23 mouse cellular contexts compared by ENCODE assay signal in the genomic region with DNA sequence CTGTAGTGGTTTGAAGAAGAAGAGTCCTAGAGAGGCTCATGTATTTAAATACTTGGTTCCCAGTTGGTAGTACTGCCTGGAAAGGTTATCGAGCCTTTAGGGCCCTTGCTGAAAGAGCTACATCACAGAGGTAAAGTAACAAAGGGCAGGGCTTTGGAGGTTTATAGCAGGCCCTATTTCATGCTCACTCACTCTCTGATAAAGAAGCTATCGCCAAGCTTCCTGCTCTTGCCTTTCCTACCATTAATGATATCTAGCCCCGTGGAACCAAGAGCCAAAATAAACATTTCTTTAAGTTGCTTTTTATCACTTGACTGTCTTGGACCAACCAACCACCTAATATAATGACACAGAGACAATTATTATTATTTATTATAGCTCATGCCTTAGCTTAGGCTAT. TPM values are rescaled to one million over a fixed set of nuclear protein-coding genes. Genes with fewer than 3 reads are reported as not detected.
"Had no signal": no experiment of that assay in that cellular context is flagged by ENCODE, and none has a peak within 500 bp of the region (broad histone marks: within the 10 kb centered on the region; RNA-seq: fewer than 3 reads in every experiment).

No protein-coding gene starts in this region.

- H3K4me1 ChIP-seq: midbrain, embryonic 10.5 days; midbrain, embryonic 12.5 days; neural tube, embryonic 12.5 days had no signal

- H3K4me3 ChIP-seq: midbrain, embryonic 10.5 days; midbrain, embryonic 12.5 days; neural tube, embryonic 12.5 days; stomach, embryonic 15.5 days had no signal

- H3K4me2 ChIP-seq: lung, embryonic 14.5 days; midbrain, embryonic 12.5 days; neural tube, embryonic 12.5 days; stomach, embryonic 15.5 days had no signal

- H3K27ac ChIP-seq: midbrain, embryonic 10.5 days; midbrain, embryonic 12.5 days; neural tube, embryonic 12.5 days; stomach, embryonic 15.5 days; stomach, postnatal 0 days had no signal

- H3K36me3 ChIP-seq: midbrain, embryonic 12.5 days; neural tube, embryonic 12.5 days; stomach, embryonic 15.5 days had no signal

- ATAC-seq: midbrain, embryonic 16.5 days had no signal

- DNase-seq: lung, adult 18-20 months; lung, embryonic 14.5 days; lung, postnatal 4 days; midbrain, embryonic 14.5 days; right cerebral cortex, postnatal 14 days; thymus, adult 2 months; thymus, postnatal 25 days; thymus, postnatal 4 days had no signal

- H3K9ac ChIP-seq: lung, embryonic 14.5 days; midbrain, embryonic 12.5 days; neural tube, embryonic 12.5 days; stomach, embryonic 15.5 days had no signal

- H3K9me3 ChIP-seq: stomach, embryonic 15.5 days had no signal

- H3K27me3 ChIP-seq: midbrain, embryonic 12.5 days; neural tube, embryonic 12.5 days; stomach, embryonic 15.5 days had no signal

RNA-seq across cellular contexts. Expression of a gene that starts 8.9 kb away (rescaled TPM):
- total RNA-seq: monocyte, adult 5-6 weeks had no signal

RNA-seq across cellular contexts. Expression of a gene that starts 15.8 kb away (rescaled TPM):
- total RNA-seq: megakaryocyte, adult 5-6 weeks; megakaryocyte-erythroid progenitor cell, adult 5-6 weeks; monocyte, adult 5-6 weeks; neutrophil, adult 5-6 weeks had no signal
- polyA plus RNA-seq: lung, embryonic 14.5 days; lung, embryonic 16.5 days; midbrain, embryonic 10.5 days; midbrain, embryonic 12.5 days; midbrain, embryonic 14.5 days; midbrain, embryonic 16.5 days; neural tube, embryonic 12.5 days; neural tube, embryonic 14.5 days; spleen, adult 2 months; stomach, postnatal 0 days; thymus, adult 2 months; urinary bladder, adult 2 months had no signal

RNA-seq across cellular contexts. Expression of a gene that starts 37.8 kb away (rescaled TPM):
- total RNA-seq: monocyte, adult 5-6 weeks; neutrophil, adult 5-6 weeks had no signal

RNA-seq across cellular contexts. Expression of a gene that starts 38.3 kb away (rescaled TPM):
- total RNA-seq: megakaryocyte, adult 5-6 weeks; megakaryocyte-erythroid progenitor cell, adult 5-6 weeks; monocyte, adult 5-6 weeks; neutrophil, adult 5-6 weeks had no signal
- polyA plus RNA-seq: lung, embryonic 14.5 days; lung, embryonic 16.5 days; midbrain, embryonic 10.5 days; midbrain, embryonic 12.5 days; midbrain, embryonic 14.5 days; midbrain, embryonic 16.5 days; neural tube, embryonic 12.5 days; neural tube, embryonic 14.5 days; spleen, adult 2 months; stomach, embryonic 15.5 days; stomach, postnatal 0 days; testis, adult 2 months; thymus, adult 2 months; urinary bladder, adult 2 months had no signal
